Mouse (Mus musculus): ENCODE data around the gene Thsd7a. TPM values are rescaled to one million over a fixed set of nuclear protein-coding genes. Genes with fewer than 3 reads are reported as not detected.

Gene Thsd7a
- polyA plus RNA-seq, 1 experiment from 2014 or later, result 0.21 TPM

DNA sequence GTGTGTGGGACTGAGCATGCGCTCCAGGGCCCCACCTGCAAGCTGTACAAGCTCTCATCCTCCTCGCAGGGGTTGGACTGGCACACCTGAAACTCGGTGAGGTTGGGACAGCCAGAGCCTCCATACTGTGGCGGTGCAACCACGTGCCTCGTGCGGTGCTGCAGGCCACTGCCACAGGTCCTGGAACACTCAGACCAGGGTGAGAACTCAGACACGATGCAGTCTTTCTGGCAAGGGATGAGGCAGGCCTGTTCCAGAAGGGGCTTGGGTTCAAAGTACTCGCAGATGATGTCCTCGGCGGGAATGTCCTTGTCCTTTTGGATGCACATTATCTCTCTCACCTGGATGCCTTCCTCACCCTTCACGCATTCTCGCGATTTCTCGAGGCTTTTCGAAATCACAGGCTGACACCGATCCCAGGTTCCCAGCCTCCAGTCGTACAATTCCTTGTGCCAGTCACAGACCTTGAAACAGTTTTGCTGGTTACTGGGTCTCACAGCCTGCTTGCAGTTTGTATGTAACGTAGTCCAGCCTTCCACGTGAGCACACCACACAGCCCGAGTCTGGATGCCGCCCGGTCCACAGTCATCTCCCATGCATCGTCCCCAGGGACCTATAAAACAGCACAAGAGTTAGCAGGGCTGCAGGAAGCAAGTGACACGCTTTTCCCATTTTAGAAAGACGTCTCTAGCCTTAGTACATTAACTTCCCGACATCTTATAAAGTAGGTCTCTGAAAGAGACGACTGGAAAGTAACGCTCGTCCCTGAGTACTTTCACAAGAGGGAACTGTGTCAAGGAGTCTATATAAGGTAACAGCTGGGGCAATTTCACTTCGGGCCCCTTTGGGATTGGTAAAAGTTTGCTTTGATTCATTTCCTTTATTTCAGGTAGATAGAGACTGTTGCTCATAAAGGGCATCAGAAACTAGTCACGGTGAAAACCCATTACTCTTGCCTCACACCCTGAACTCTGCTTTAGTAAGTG lies 193.8 kb downstream of the Thsd7a start:
- H3K27me3 ChIP-seq, result no peaks in the 10 kb centered on the region
- no peak overlapping the region for H3K27ac ChIP-seq (replicated peaks)
- no peaks in the 10 kb centered on the region for H3K9me3 ChIP-seq (replicated peaks)
- no peak for ATAC-seq (ENCODE audit: insufficient read depth)
- no peak overlapping the region for H3K4me2 ChIP-seq
- WGBS (ENCODE audit: insufficient replicate concordance), result 75% methylated on average over 32 of the region's 32 CpGs
- no peaks in the 10 kb centered on the region for H3K4me1 ChIP-seq (replicated peaks)
- H3K9ac ChIP-seq, result no peak overlapping the region
- no peak overlapping the region for H3K4me3 ChIP-seq (replicated peaks)
- no peaks in the 10 kb centered on the region for H3K36me3 ChIP-seq (replicated peaks)

DNA sequence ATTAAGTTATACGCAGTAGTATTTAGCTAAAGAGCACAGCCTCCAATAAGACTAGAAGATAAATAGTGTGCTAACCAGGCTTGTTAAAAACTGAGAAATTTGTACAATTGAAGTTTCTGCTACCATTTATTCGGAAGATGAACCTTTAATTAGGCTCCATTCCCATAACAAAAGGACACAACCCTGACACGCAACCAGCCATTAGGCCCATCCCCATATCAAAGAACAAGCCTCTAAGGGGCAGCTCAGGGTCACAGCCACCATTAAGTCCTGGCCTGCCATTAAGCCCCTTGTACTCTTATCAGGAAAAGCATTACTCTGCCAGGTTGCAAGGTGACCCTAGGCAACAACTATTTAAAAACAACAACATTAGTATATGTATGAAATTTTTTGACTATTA lies 198.0 kb downstream of the Thsd7a start:
- Histone ChIP-seq H3K4me1 (replicated peaks) (no peaks in the 10 kb centered on the region), H3K36me3 (replicated peaks) (no peaks in the 10 kb centered on the region), H3K4me3 (replicated peaks) (no peak overlapping the region), H3K27ac (replicated peaks) (no peak overlapping the region), H3K27me3 (no peaks in the 10 kb centered on the region), H3K9ac (no peak overlapping the region), H3K9me3 (replicated peaks) (no peaks in the 10 kb centered on the region), H3K4me2 (no peak overlapping the region)
- ATAC-seq (ENCODE audit: insufficient read depth), result no peak
- WGBS (ENCODE audit: insufficient replicate concordance), result 67% methylated on average over 3 of the region's 3 CpGs

DNA sequence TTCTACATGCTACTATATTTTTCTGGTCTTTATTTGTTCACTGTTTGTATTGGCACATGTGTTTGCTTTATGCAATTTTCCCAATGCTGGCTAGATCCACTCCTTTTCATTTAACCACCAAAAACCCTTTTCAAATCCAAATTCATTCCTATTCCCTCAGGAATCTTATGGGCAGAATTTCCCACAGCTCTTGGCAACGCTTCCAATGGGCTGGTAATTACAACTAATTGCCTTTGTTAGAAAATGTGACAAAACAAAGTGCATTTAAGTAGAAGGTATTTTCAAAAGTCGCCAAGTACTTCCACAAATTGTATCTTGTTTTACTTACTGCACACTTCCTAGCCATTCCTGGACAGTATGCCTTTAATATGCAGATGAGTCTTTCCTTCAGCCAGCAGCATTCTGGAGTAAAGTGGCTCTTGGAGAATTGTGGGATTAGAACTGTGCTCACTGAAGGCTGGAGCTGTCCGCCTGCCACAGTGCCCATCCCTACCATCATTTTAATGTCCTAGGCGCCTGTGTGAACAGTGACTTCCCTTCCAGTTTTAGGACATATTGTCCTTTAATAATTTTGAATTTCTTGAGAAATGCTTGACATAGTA lies 199.1 kb downstream of the Thsd7a start:
- no peak overlapping the region for H3K4me2 ChIP-seq
- no peak overlapping the region for H3K9ac ChIP-seq
- no peak for ATAC-seq (ENCODE audit: insufficient read depth)
- H3K27me3 ChIP-seq, result no peaks in the 10 kb centered on the region
- no peaks in the 10 kb centered on the region for H3K4me1 ChIP-seq (replicated peaks)
- H3K27ac ChIP-seq (replicated peaks), result no peak overlapping the region
- 61% methylated on average over 4 of the region's 4 CpGs for WGBS (ENCODE audit: insufficient replicate concordance)
- no peaks in the 10 kb centered on the region for H3K9me3 ChIP-seq (replicated peaks)
- H3K4me3 ChIP-seq (replicated peaks), result no peak overlapping the region
- no peaks in the 10 kb centered on the region for H3K36me3 ChIP-seq (replicated peaks)

DNA sequence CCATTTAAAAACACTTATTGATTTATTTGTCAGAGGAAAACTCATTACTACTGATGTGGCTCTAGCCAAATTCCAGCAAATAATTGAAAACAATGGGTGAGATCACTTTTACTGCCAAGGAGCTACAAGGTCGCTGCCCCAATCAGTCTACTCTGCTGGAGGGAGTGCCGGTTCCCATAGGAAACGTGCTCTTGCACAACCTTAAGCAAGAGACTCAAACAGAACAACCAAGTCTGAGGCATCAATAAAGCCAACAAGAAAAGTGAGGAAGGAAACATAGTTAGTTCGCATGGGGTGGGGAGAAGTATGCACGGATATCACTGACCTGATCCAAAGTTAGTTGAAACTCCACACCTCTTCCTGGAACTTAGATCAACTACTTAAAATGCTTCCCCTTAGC lies 205.1 kb downstream of the Thsd7a start:
- WGBS (ENCODE audit: insufficient replicate concordance), result 23% methylated on average over 5 of the region's 5 CpGs

DNA sequence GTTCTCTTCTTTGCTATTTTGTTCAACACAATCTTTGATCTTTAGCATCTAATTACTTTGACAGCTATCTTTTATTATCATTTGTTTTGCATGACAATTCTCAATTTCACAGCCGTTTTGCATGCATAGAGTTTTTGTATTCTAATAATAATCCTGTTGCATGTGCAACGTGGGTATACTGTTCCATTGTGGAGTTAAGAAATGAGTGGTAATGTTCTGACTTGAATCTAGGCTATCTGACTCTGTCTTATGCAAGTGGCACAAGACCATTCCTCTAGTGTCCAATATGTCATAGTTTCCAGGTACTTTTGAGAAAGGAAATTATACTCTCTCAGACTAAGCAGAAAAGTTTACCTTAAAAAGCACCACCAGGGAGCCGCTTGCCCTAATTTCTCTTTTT lies 206.7 kb downstream of the Thsd7a start:
- no peaks in the 10 kb centered on the region for H3K9me3 ChIP-seq (replicated peaks)
- H3K4me3 ChIP-seq (replicated peaks), result no peak overlapping the region
- ATAC-seq (ENCODE audit: insufficient read depth), result no peak
- H3K27me3 ChIP-seq, result no peaks in the 10 kb centered on the region
- H3K9ac ChIP-seq, result no peak overlapping the region
- H3K4me2 ChIP-seq, result no peak overlapping the region
- H3K27ac ChIP-seq (replicated peaks), result no peak overlapping the region
- 50% methylated on average over 3 of the region's 3 CpGs for WGBS (ENCODE audit: insufficient replicate concordance)
- no peaks in the 10 kb centered on the region for H3K4me1 ChIP-seq (replicated peaks)
- H3K36me3 ChIP-seq (replicated peaks), result no peaks in the 10 kb centered on the region

More for the DNA sequence above, 205.1 kb downstream of the Thsd7a start:
- Histone ChIP-seq H3K9me3 (replicated peaks) (no peaks in the 10 kb centered on the region), H3K36me3 (replicated peaks) (no peaks in the 10 kb centered on the region), H3K27me3 (no peaks in the 10 kb centered on the region), H3K4me3 (replicated peaks) (no peak overlapping the region), H3K27ac (replicated peaks) (no peak overlapping the region), H3K4me1 (replicated peaks) (no peaks in the 10 kb centered on the region), H3K9ac (no peak overlapping the region), H3K4me2 (no peak overlapping the region)
- ATAC-seq (ENCODE audit: insufficient read depth), result no peak

DNA sequence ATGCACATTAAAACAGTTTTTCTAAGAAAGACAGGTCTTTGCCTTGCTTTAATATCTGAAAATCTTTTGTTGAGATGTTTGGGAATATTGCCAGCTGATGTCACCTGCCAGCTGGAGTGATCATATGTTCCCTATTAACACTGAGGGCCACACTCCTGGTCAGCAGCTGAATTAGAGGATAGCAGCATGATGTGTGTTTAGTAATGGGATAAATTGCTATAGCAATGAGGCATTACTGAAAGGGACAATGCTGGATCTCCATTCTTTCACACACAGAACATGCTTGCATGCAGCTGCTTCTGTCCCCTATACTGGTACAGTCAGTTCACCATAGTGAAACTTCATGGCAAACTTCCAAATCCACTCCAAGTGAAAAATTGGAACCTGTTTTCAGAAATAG lies 230.1 kb downstream of the Thsd7a start:
- Histone ChIP-seq H3K9me3 (replicated peaks) (no peaks in the 10 kb centered on the region), H3K9ac (no peak overlapping the region), H3K4me3 (replicated peaks) (no peak overlapping the region), H3K27ac (replicated peaks) (no peak overlapping the region), H3K36me3 (replicated peaks) (no peaks in the 10 kb centered on the region), H3K4me1 (replicated peaks) (no peaks in the 10 kb centered on the region), H3K27me3 (no peaks in the 10 kb centered on the region), H3K4me2 (no peak overlapping the region)
- ATAC-seq (ENCODE audit: insufficient read depth), result no peak

DNA sequence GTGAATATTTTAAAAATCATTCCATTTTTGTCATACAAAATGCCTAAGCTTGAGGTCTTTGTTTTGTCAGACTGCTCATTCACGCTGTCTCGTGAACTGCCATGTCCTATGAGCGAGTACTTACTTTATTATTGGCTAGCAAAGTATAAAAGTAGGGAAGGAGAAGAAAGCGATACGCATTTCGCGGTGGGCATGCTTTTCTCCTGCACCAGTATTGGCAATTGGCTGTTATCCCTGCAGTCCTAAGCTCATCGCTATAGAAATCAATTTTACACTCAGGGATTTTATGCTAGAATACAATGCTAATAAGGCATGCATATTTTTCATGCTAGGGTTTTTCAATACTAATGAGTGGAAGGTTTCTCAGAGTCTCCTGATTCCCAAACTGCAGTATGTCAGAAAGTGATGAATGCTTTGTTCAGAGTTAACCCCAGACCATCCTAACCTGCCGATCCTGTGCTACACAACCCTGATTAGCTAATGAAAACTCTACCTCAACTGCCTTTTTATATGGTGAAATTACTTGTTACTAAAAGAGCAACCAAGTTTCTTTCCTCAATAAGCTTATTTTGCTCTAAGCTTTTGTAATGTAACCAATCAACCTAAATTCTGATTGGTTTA lies 230.8 kb downstream of the Thsd7a start:
- Histone ChIP-seq H3K9me3 (replicated peaks) (no peaks in the 10 kb centered on the region), H3K27me3 (no peaks in the 10 kb centered on the region), H3K4me1 (replicated peaks) (no peaks in the 10 kb centered on the region), H3K9ac (no peak overlapping the region), H3K4me3 (replicated peaks) (no peak overlapping the region), H3K4me2 (no peak overlapping the region), H3K27ac (replicated peaks) (no peak overlapping the region), H3K36me3 (replicated peaks) (no peaks in the 10 kb centered on the region)
- 71% methylated on average over 9 of the region's 9 CpGs for whole genome bisulfite sequencing (ENCODE audit: insufficient replicate concordance)
- ATAC-seq (ENCODE audit: insufficient read depth), result no peak

DNA sequence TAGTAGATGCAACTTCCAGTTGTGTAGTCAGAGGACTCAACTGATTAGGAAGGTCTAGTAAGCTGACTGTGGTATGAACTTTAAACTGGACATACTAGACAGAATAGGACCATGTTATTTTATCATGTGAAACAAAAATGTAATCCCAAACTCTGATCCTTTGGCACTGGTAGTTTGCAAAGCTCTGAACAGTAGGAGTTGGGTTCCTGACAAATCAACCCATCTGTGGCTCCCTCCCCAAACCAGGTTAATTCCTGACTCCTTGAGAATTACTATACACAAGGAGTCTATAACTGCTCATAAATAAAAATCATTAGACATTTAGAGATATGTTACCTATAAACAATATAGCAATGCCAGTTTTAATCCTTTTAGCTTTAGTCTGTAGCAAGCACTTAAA lies 231.5 kb downstream of the Thsd7a start:
- H3K36me3 ChIP-seq (replicated peaks), result no peaks in the 10 kb centered on the region
- no peaks in the 10 kb centered on the region for H3K27me3 ChIP-seq
- H3K9me3 ChIP-seq (replicated peaks), result no peaks in the 10 kb centered on the region
- no peak overlapping the region for H3K4me3 ChIP-seq (replicated peaks)
- H3K9ac ChIP-seq, result no peak overlapping the region
- ATAC-seq (ENCODE audit: insufficient read depth), result no peak
- no peak overlapping the region for H3K27ac ChIP-seq (replicated peaks)
- H3K4me1 ChIP-seq (replicated peaks), result no peaks in the 10 kb centered on the region
- H3K4me2 ChIP-seq, result no peak overlapping the region

DNA sequence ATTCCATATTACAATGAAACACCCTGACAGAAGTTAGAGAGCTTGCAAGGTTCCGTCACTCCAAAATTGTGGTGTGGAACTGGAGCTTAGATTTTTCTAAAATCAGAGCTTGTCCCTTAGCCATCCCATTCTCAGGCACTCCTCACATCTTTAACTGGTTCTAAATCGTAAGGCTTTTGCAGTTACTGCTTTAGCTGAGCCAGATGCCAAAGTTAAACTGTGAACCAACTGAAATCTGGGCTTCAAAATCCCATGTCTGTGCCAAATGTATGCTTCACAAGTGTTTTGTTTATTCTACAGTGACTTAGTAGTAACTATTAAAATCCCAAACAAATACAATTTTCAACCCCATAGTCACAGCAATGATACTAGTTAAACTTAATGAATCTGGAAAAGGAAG lies 242.3 kb downstream of the Thsd7a start:
- no peak for ATAC-seq (ENCODE audit: insufficient read depth)
- H3K36me3 ChIP-seq (replicated peaks), result no peaks in the 10 kb centered on the region
- H3K4me3 ChIP-seq (replicated peaks), result no peak overlapping the region
- H3K27me3 ChIP-seq, result no peaks in the 10 kb centered on the region
- no peak overlapping the region for H3K4me2 ChIP-seq
- no peaks in the 10 kb centered on the region for H3K9me3 ChIP-seq (replicated peaks)
- no peaks in the 10 kb centered on the region for H3K4me1 ChIP-seq (replicated peaks)
- WGBS (ENCODE audit: insufficient replicate concordance), result 56% methylated on average over 2 of the region's 2 CpGs
- H3K9ac ChIP-seq, result no peak overlapping the region
- H3K27ac ChIP-seq (replicated peaks), result no peak overlapping the region

DNA sequence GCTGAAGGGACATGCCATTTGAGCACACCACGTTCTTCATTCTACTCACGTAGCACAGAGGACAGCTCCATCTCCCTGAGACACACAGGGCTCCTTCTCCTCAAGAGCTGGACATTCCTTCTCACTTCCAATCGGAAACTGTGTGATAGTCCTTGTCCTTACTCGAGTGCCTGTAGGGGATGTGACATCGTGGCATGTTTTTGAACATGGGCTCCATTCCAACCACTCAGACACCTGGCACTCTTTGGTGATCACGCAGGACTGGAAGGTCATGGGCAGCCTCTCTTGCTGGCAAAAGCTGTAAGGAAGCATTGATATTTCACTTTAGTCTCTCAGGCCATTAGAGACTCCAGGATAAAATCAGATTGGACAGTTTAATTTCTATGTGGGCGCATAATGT lies 245.3 kb downstream of the Thsd7a start:
- H3K4me3 ChIP-seq (replicated peaks), result no peak overlapping the region
- H3K9me3 ChIP-seq (replicated peaks), result no peaks in the 10 kb centered on the region
- no peaks in the 10 kb centered on the region for H3K27me3 ChIP-seq
- 65% methylated on average over 7 of the region's 7 CpGs for WGBS (ENCODE audit: insufficient replicate concordance)
- ATAC-seq (ENCODE audit: insufficient read depth), result no peak
- H3K9ac ChIP-seq, result no peak overlapping the region
- no peak overlapping the region for H3K4me2 ChIP-seq
- H3K27ac ChIP-seq (replicated peaks), result no peak overlapping the region
- H3K36me3 ChIP-seq (replicated peaks), result no peaks in the 10 kb centered on the region
- no peaks in the 10 kb centered on the region for H3K4me1 ChIP-seq (replicated peaks)

DNA sequence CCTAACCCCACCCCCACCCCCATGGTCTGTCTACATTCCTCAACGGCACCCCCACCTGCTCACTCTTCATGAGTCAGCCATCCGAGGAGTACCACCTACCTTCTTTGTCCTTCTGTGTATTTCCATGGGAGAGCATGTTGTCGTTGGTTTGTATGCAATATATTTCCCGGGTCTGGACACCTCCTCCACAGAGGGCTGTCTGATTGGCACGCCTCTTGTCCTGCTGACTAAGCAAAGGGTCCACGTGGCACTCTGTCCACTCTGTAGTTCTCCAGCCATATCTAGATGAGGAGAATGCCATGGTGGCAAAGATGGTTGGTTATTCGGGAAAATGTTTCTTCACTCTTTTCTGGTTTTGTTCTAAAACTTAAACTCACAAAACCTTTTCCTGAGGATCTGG lies 248.3 kb downstream of the Thsd7a start:
- ATAC-seq (ENCODE audit: insufficient read depth), result no peak
- Histone ChIP-seq H3K9ac (no peak overlapping the region), H3K4me2 (no peak overlapping the region), H3K36me3 (replicated peaks) (no peaks in the 10 kb centered on the region), H3K9me3 (replicated peaks) (no peaks in the 10 kb centered on the region), H3K27ac (replicated peaks) (no peak overlapping the region), H3K4me1 (replicated peaks) (no peaks in the 10 kb centered on the region), H3K27me3 (no peaks in the 10 kb centered on the region), H3K4me3 (replicated peaks) (no peak overlapping the region)
- 51% methylated on average over 7 of the region's 7 CpGs for WGBS (ENCODE audit: insufficient replicate concordance)

Measured in liver, embryonic 15.5 days (tissue).